ENCODE assay signal across 24 mouse cellular contexts in genomic region chr5:27641876-27642275, GRCm38 (mm10).
"Had no signal": no experiment of that assay in that cellular context is flagged by ENCODE, and none has a peak within 500 bp of the region (broad histone marks: within the 10 kb centered on the region; RNA-seq: fewer than 3 reads in every experiment).

No protein-coding gene starts in this region.

- H3K4me3 ChIP-seq: gastrocnemius, adult 2 months; heart, adult 2 months; hindbrain, embryonic 10.5 days; hindbrain, embryonic 12.5 days; intestine, embryonic 15.5 days; layer of hippocampus, adult 2 months; limb, embryonic 10.5 days; limb, embryonic 12.5 days had no signal

- H3K36me3 ChIP-seq: hindbrain, embryonic 10.5 days; hindbrain, embryonic 12.5 days; intestine, embryonic 15.5 days; limb, embryonic 10.5 days; limb, embryonic 12.5 days had no signal

- DNase-seq: gastrocnemius, adult 2 months; gastrocnemius, postnatal 10 days; gastrocnemius, postnatal 25 days; heart, adult 2 months; heart, postnatal 10 days; heart, postnatal 4 days; kidney, adult 18-20 months; kidney, adult 8-10 months; kidney, postnatal 10 days; kidney, postnatal 25 days; kidney, postnatal 4 days; liver had no signal

- ATAC-seq: hindbrain, embryonic 16.5 days; inflammation-experienced regulatory T-cells, adult 6 months; intestine, embryonic 15.5 days; intestine, postnatal 0 days had no signal

- H3K9me3 ChIP-seq: hindbrain, embryonic 10.5 days; hindbrain, embryonic 12.5 days; intestine, embryonic 15.5 days; limb, embryonic 10.5 days; limb, embryonic 12.5 days had no signal

- H3K27me3 ChIP-seq: hindbrain, embryonic 12.5 days; intestine, embryonic 15.5 days; limb, embryonic 12.5 days had no signal

- H3K9ac ChIP-seq: hindbrain, embryonic 12.5 days; hindbrain, embryonic 14.5 days; intestine, embryonic 15.5 days; limb, embryonic 12.5 days had no signal

- H3K27ac ChIP-seq: gastrocnemius, adult 2 months; heart, adult 2 months; hindbrain, embryonic 10.5 days; hindbrain, embryonic 12.5 days; hindbrain, embryonic 14.5 days; intestine, embryonic 15.5 days; layer of hippocampus, adult 2 months; limb, embryonic 10.5 days; limb, embryonic 12.5 days had no signal

- H3K4me2 ChIP-seq: heart, embryonic 11.5 days; hindbrain, embryonic 12.5 days; hindbrain, embryonic 14.5 days; intestine, embryonic 15.5 days; limb, embryonic 12.5 days; liver, embryonic 11.5 days had no signal

- H3K4me1 ChIP-seq: hindbrain, embryonic 10.5 days; hindbrain, embryonic 12.5 days; intestine, embryonic 15.5 days; limb, embryonic 10.5 days; limb, embryonic 12.5 days had no signal
